Mouse (Mus musculus): Measurements from ENCODE around the gene Gm10057.
"Not testable (repeated sequence)": the region's sequence is repeated elsewhere in the genome, so short reads cannot be mapped to it uniquely, and the experiment has no call there.

DNA sequence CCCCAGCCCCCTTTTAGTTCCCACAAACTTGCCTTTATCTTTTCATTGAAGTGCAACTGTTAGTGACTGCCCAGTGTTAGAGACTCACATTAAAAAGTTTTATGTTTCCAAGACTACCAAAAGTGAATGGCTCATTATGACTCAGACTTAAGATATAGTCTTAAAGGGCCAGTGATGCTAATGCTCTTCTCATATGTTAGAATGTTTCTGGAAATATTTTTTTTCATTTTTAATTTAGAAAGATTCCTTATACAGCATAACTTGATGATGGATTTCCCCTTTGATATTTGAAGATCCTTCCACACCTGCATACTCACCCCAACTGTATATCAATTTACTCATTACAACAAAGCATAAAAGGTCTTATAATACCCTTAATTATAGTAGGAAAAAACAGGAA lies 21.1 kb downstream of the Gm10057 start, which contains the start of gene 4921511M17Rik:
- not testable (repeated sequence) for TF ChIP-seq POLR2A (IDR thresholded peaks at IDR 0.05; ENCODE audit: control insufficient read depth, low read depth, low read length); CTCF (IDR thresholded peaks at IDR 0.05; ENCODE audit: control insufficient read depth, insufficient read depth, insufficient replicate concordance, low read depth, low read length)

All from testis, adult 2 months (tissue).